Mouse (Mus musculus) frontal cortex, postnatal 10 days (tissue): ENCODE data around the gene Sh3bp5l.
"Not testable (repeated sequence)": the region's sequence is repeated elsewhere in the genome, so short reads cannot be mapped to it uniquely, and the experiment has no call there.

ENCODE experiments used
- DNase-seq, 2 experiments: peaks; one replicate each; pipeline ENCODE4 v3.0.0; 2022; ENCODE audit warnings: low spot score in 2 of 2, mixed read lengths in 1 of 2

The Sh3bp5l gene

GRCm38 (mm10) chr11:58330276-58331148 lies at the start of gene Sh3bp5l, which contains the start of gene Zfp672:
Sh3bp5l (plus strand) TSS chr11:58330724.
Zfp672 (minus strand) TSS chr11:58330339.
- peak; percentile 86 to 87 for DNase-seq

GRCm38 (mm10) chr11:58281970-58282496 lies 48.5 kb upstream of the Sh3bp5l start:
- DNase-seq: no peak

- DNase-seq: no peak
Measured at GRCm38 (mm10) chr11:58282518-58282917, 48.0 kb upstream of the Sh3bp5l start.

DNA sequence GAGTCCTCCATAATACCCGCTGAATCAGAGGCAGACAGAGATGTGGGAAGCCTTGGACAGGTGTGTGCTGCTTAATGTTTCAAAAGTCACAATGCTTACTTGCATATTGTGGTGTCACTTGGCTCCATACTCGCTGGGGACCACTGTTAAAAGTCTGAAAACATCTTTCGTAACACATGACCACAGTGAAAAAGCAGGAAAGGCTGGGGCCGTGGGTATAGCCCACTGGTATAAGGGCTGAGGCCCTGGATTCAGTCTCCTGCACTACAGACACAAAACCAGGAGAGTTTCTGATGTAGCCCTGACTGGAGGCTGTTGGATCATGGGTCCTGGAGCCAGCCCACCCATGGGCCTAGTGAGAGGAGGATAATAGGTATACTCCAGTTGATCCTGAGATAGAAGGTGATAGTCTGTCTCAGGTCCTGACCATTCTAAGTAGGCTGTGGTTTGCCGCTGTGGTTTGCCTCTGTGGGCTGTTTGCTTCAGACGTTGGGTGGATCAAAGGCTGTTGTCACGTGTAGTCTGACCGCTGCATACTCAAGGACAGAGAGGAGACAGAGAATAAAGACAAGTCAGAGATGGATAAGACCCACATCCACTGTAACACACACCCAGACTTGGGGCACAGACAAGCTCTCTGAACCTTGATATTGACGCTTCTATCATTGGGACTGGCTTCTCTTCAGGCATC lies 40.4 kb upstream of the Sh3bp5l start:
- DNase-seq: no peak

DNA sequence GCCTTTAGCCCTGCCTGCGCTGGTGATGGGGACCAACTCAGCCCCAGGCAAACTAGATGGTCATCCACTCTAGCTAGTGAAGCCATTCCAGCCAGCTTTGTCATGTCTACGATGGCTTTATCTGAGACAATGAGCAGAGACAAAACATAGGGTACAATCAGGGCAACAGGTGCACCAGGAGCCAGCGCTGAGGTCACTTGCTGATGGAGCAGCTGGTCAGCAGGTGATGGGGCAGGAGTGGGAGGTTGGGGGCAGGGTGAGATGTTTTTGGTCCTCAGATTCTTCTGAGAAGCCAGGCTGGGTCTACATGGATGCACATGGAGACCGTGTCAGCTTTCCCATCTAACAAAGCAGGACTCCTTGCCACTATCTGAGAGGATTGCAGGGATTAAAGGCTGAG lies 39.7 kb upstream of the Sh3bp5l start:
- no peak for DNase-seq

DNA sequence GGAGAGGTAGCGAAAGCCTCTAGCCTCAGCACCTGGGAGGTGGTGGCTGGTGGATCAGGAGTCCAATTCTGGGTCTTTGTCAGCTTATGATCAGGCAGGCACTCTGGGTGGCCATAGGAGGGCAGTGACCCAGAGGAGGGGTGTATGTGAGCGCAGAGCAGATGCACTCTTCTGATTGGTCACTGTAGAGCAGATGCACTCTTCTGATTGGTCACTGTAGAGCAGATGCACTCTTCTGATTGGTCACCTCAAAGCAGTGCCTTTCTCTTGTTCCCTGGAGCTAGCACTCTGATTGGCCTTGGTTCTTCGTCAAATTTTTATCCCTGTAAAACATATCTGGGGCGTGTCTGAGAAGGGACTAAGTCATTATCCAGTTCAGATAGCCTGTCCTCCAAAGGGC lies 37.7 kb upstream of the Sh3bp5l start:
- DNase-seq: no peak

DNA sequence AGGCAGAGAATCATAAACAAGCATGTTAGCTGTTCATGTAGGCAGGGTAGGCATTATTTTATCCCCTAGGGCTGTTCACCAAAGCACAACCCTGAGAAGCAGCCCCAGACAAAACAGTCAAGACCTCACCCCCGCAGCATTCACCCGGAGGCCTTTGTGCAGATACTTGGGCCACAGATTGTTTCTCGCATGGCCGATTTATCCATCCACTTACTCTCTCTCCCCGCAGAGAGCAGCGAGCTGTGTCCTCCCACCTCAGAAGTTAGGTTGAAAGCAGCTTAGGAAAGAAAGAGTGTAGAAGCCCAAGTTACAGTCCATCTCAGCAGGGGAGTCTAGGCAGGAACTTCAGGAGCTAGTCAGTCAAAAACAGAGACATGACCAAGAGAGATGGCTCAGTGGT lies 33.1 kb upstream of the Sh3bp5l start:
- no peak for DNase-seq

- DNase-seq: peak; percentile 66 to 69
Measured at GRCm38 (mm10) chr11:58301057-58301456, 29.5 kb upstream of the Sh3bp5l start.

DNA sequence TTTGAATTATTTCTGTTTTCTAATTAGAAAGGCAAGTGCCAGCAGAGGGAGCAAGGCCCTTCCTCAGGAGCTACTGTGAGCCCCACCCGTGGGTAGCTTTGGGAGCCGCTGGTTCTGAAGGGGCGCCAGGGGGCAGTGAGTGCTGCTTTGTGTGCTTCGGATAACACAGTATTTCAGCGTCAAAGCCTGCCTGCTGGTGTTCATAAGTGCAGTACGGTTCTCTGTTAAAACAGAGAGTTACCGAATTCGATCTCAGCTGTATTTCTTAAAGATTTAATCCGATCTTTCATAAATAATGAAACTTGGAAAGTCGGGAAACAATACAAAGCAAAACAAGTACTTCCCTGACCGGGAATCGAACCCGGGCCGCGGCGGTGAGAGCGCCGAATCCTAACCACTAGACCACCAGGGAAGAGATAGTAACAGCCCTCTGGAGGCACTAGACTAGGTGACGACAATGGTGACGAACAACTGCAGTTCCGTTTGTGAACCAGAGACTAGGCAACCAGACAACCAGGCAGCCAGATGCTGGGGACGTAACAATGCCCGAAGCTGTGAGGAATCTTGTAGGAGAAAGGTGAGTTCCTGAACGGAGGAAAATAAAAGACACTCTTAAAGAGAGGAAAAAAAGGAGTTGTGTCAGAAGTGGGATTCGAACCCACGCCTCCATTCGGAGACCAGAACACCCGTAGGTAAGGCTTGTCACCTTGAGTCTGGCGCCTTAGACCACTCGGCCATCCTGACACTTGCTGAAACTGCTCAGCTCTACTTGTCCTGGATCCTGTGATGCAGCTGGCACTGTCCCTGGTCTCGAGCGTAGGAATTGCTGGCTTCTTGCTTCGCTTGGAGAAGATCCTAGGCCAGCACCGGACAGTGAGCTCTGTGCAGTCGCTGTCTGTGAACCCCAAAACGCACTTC lies 28.4 kb upstream of the Sh3bp5l start:
- DNase-seq: peak; percentile 90 to 96

GRCm38 (mm10) chr11:58302774-58303445 lies 27.6 kb upstream of the Sh3bp5l start:
- DNase-seq: no peak

DNA sequence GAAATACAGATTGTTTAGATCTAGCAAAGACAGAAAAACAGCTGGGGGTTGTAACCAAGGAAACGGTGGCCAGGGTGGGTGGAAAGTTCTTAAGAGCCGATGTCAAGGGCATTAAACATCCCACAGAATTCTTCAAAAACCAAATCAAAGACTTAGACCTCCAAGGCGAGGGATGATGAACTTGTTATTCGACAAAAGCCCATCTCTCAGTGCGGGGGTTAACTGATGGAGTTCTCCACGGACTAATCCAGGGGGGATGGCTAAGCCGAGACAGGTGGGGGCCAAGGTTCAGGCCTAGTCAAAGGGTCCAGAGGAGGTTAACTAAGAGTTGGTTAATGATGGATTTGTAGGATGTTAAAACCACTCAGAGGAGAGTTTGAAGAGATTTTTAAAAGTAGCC lies 26.9 kb upstream of the Sh3bp5l start:
- DNase-seq: no peak

DNA sequence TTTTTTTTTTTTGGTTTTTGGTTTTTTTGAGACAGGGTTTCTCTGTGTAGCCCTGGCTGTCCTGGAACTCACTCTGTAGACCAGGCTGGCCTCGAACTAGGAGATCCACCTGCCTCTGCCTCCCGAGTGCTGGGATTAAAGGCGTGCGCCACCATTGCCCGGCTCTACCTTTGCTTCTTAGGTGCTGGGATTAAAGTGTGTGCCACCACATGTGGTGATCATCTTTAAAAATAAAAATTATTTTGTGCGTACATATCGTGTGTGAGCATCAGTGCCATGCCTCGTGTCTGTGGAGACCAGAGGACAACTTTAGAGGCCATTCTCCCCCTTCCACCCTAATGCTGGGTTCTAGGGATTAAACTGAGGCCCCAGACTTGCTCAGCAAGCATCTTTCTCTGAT lies 25.2 kb upstream of the Sh3bp5l start:
- not testable (repeated sequence) for DNase-seq

DNA sequence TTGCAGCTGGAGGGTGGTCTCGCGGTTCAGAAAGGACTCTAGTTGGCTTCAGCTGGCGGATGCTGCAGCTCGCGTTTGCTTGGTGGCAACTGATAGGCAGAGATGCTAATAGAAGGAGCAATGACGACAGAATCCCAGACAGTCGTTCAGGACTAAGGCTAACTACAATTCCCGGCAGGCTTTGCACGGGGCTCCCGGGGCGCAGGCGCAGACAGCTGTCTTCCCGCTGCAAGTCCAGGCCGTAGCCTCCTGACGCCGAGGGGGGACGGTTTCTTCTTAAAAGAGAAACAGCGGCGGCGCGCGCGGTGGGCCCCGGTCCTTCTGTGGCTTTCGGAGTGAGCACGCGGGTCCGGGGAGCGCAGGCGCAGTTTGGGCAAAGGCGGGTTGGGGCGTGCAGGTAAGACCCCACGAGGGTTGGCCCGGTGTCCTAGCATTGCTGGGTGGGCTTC lies 23.6 kb upstream of the Sh3bp5l start, which contains the start of gene Zfp692:
Zfp692 (plus strand) TSS at position 210 of the 449 bp plus-strand sequence.
- DNase-seq: peak; percentile 95 to 96

- peak in 1 of 2 experiments; percentile 51 for DNase-seq
Measured at GRCm38 (mm10) chr11:58307411-58308080, 23.0 kb upstream of the Sh3bp5l start.

DNA sequence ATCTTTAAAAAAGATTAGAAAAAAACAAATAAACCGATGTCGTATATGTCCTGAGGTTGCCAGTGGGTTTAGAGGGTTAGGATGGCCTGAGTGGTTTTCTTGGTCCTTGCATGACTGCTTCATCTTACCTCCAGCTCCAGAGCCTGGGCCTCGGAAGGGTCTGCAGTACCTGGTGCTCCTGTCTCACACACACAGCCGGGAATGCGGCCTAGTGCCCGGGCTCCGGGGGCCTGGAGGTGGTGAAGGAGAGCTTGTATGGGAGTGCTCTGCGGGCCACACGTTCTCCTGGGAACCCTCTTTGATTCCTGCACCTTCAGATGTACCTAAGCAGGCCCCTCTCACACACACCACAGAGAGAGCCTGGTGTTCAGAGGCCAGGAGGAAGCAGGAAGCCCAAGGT lies 21.9 kb upstream of the Sh3bp5l start:
- no peak for DNase-seq

DNA sequence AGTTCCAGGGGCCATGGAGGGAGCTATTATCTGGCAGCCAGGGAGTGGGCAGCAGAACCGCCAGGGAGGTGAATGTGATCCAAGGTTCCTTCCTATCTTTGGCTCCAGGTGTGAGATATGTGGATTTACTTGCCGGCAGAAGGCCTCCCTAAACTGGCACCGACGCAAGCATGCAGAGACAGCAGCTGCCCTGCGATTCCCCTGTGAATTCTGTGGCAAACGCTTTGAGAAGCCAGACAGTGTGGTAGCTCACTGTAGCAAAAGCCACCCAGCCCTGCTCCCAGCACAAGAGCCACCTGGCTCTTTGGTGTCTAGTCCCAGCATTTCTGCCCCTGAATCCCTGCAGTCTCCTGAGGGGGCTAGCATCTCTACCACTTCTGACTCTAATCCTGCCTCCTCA lies 16.5 kb upstream of the Sh3bp5l start:
- DNase-seq: no peak

GRCm38 (mm10) chr11:58315536-58316168 lies 14.9 kb upstream of the Sh3bp5l start:
- DNase-seq: no peak

GRCm38 (mm10) chr11:58316344-58316743 lies 14.2 kb upstream of the Sh3bp5l start:
- DNase-seq: no peak

DNA sequence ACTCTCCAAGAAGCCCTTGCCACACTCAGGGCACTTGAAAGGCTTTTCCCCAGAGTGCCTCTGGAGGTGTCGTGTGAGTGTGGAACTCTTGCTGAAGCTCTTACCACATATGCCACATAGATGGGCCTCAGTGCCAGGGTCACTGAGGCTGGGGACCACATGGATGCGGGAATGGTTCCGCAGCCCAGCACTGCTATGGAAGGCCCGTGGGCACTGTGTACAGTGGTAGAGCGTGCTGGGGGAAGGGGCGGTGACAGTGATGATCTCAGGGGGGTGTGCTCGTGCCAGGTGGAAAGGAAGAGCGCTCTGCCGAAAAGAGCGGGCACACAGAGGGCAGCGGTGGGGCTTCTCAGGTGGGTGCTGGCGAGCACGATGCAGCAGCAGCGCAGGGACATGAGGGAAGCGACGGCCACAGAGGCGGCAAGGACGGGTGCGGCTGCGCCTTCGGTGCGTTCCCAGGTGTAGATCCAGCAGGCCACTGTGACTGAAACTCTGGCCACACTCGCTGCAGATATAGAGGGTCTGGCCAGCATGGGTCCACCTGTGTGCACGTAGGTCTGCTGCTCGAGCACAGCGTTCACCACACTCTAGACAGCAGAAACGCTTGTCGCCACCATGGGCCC lies 13.6 kb upstream of the Sh3bp5l start:
- no peak for DNase-seq
